Mouse (Mus musculus) cerebellum, adult 2 months (tissue): Measurements from ENCODE around the gene Nudt3.

Experiments
- CTCF ChIP-seq: fragments of 200-500 bp; IDR thresholded peaks from 2 replicates; pipeline ENCODE4 v1.5.1; 2011; ENCODE audit warnings: low read depth, mild to moderate bottlenecking, control low read depth, low read length, moderate library complexity, borderline replicate concordance; ENCODE audit not compliant: insufficient read depth
- POLR2A ChIP-seq: fragments of 200-500 bp; IDR thresholded peaks from 2 replicates; pipeline ENCODE4 v1.6.1; 2011; ENCODE audit warnings: low read length, control low read depth, borderline replicate concordance; ENCODE audit not compliant: insufficient read depth

GRCm38 (mm10) chr17:27561809-27562526 lies 61.3 kb downstream of the Nudt3 start:
- no peak for TF ChIP-seq POLR2A
- no peak for TF ChIP-seq CTCF
